7 mouse cellular contexts compared by ENCODE assay signal in genomic region chr8:109607650-109608049, GRCm38 (mm10). TPM values are rescaled to one million over a fixed set of nuclear protein-coding genes. Genes with fewer than 3 reads are reported as not detected.
A peak's percentile ranks its signal among the peaks of the same experiment; 100 is the strongest.
DNase-seq lines count a peak whose midpoint lies in the region; ATAC-seq and TF ChIP-seq lines count a peak whose summit lies in the region.

No protein-coding gene starts in this region.

- 0 out of 2 replicates have a peak, but pooled peaks cover 11% of the 10 kb centered on the region for H3K4me1 ChIP-seq in lung, postnatal 0 days (ENCODE audit: insufficient read depth, low read depth, low read length)
- peaks cover 10% of the 10 kb centered on the region for H3K4me1 ChIP-seq in hindbrain, embryonic 12.5 days
- peaks cover 9% of the 10 kb centered on the region for H3K4me1 ChIP-seq in midbrain, embryonic 14.5 days (ENCODE audit: control insufficient read depth, insufficient read depth, low read length)

- no peak for DNase-seq in lung, postnatal 0 days (ENCODE audit: low spot score)
- DNase-seq in lung, postnatal 25 days (ENCODE audit: low spot score), result no peak
- peak; percentile 28 for DNase-seq in cerebellum, adult 9-10 months
- DNase-seq in midbrain, embryonic 14.5 days, result no peak
- no peak for DNase-seq in urinary bladder, adult 2 months (ENCODE audit: low spot score)
- no peak for DNase-seq in testis, postnatal 10 days (ENCODE audit: low spot score)

- no peak overlapping the region for H3K27ac ChIP-seq in lung, postnatal 0 days (ENCODE audit: low read length)
- peak overlapping the region; percentile 93; the same call in 1 of the 2 replicates for H3K27ac ChIP-seq in hindbrain, embryonic 12.5 days
- H3K27ac ChIP-seq in midbrain, embryonic 14.5 days (replicated peaks; ENCODE audit: low read depth, low read length), result no peak overlapping the region

- H3K27me3 ChIP-seq in lung, postnatal 0 days (replicated peaks; ENCODE audit: insufficient read depth, low read length), result no peaks in the 10 kb centered on the region
- H3K27me3 ChIP-seq in hindbrain, embryonic 12.5 days, result no peaks in the 10 kb centered on the region
- H3K27me3 ChIP-seq in midbrain, embryonic 14.5 days (ENCODE audit: control insufficient read depth, insufficient read depth, low read length), result no peaks in the 10 kb centered on the region

- peaks cover 5% of the 10 kb centered on the region; the same call in 1 of the 2 replicates for H3K36me3 ChIP-seq in lung, postnatal 0 days (ENCODE audit: insufficient read depth, low read length)
- H3K36me3 ChIP-seq in hindbrain, embryonic 12.5 days, result peaks cover 16% of the 10 kb centered on the region
- peaks cover 20% of the 10 kb centered on the region for H3K36me3 ChIP-seq in midbrain, embryonic 14.5 days (ENCODE audit: control insufficient read depth, insufficient read depth, low read length)

- H3K9ac ChIP-seq in lung, postnatal 0 days (replicated peaks; ENCODE audit: low read depth), result peak overlapping the region; percentile 74
- H3K9ac ChIP-seq in hindbrain, embryonic 12.5 days, result peak overlapping the region; percentile 70
- H3K9ac ChIP-seq in midbrain, embryonic 14.5 days (replicated peaks; ENCODE audit: low read length), result peak overlapping the region; percentile 67

- H3K9me3 ChIP-seq in lung, postnatal 0 days (ENCODE audit: low read length), result no peaks in the 10 kb centered on the region
- no peaks in the 10 kb centered on the region for H3K9me3 ChIP-seq in hindbrain, embryonic 12.5 days (replicated peaks)
- H3K9me3 ChIP-seq in midbrain, embryonic 14.5 days (ENCODE audit: control insufficient read depth, low read length), result no peaks in the 10 kb centered on the region

- no peak for TF ChIP-seq CTCF in lung, postnatal 0 days (IDR thresholded peaks at IDR 0.05)

- no peak for ATAC-seq in lung, postnatal 0 days
- no peak for ATAC-seq in hindbrain, embryonic 12.5 days (ENCODE audit: low FRiP score)
- no peak for ATAC-seq in midbrain, embryonic 14.5 days (ENCODE audit: low FRiP score, low TSS enrichment)

- 8% methylated on average over 12 of the region's 12 CpGs for WGBS in lung, postnatal 0 days
- 12% methylated on average over 12 of the region's 12 CpGs for WGBS in hindbrain, embryonic 12.5 days
- 9% methylated on average over 12 of the region's 12 CpGs for WGBS in midbrain, embryonic 14.5 days

- H3K4me3 ChIP-seq in lung, postnatal 0 days (ENCODE audit: low read depth, low read length), result peak overlapping the region; percentile 60
- H3K4me3 ChIP-seq in hindbrain, embryonic 12.5 days, result peak overlapping the region; percentile 56
- H3K4me3 ChIP-seq in midbrain, embryonic 14.5 days (replicated peaks; ENCODE audit: low read depth, low read length), result peak overlapping the region; percentile 48

- peak overlapping the region; percentile 83 for H3K4me2 ChIP-seq in lung, postnatal 0 days (replicated peaks; ENCODE audit: low read depth, low read length)
- H3K4me2 ChIP-seq in hindbrain, embryonic 12.5 days (replicated peaks), result peak overlapping the region; percentile 77
- peak overlapping the region; percentile 81 for H3K4me2 ChIP-seq in midbrain, embryonic 14.5 days (ENCODE audit: low read length)

- TF ChIP-seq EP300 in lung, postnatal 0 days (IDR thresholded peaks at IDR 0.05), result no peak

RNA-seq across cellular contexts. Expression of gene Dhodh, which starts 0.8 kb away (rescaled TPM):
- polyA plus RNA-seq in lung, postnatal 0 days (2015; fragmentation: Nextera tagmentation; extraction: Ambion mirVana), result 16.2 and 18.5 TPM in 2 replicates
- 36.5 and 38.8 TPM in 2 replicates for polyA plus RNA-seq in hindbrain, embryonic 12.5 days (2016; fragmentation: Nextera tagmentation; extraction: Ambion mirVana)
- polyA plus RNA-seq in midbrain, embryonic 14.5 days (2014; fragmentation: Nextera tagmentation; extraction: Ambion mirVana), result 28.7 and 31.1 TPM in 2 replicates
- polyA plus RNA-seq in urinary bladder, adult 2 months (2012; rRNA removed), result 20.6 and 26.5 TPM in 2 replicates

RNA-seq across cellular contexts. Expression of gene Pkd1l3, which starts 6.7 kb away (rescaled TPM):
- 0.07 and 0.13 TPM in 2 replicates for polyA plus RNA-seq in lung, postnatal 0 days (2015; fragmentation: Nextera tagmentation; extraction: Ambion mirVana)
- 0.08 and 0.22 TPM in 2 replicates for polyA plus RNA-seq in hindbrain, embryonic 12.5 days (2016; fragmentation: Nextera tagmentation; extraction: Ambion mirVana)
- polyA plus RNA-seq in midbrain, embryonic 14.5 days (2014; fragmentation: Nextera tagmentation; extraction: Ambion mirVana), result 0.12 TPM in 1 of 2 replicates, not detected in the other
- polyA plus RNA-seq in urinary bladder, adult 2 months (2012; rRNA removed), result 0.04 and 0.10 TPM in 2 replicates

RNA-seq across cellular contexts. Expression of gene Hp, which starts 28.7 kb away (rescaled TPM):
- 703 and 838 TPM in 2 replicates for polyA plus RNA-seq in lung, postnatal 0 days (2015; fragmentation: Nextera tagmentation; extraction: Ambion mirVana)
- 0.77 and 1.2 TPM in 2 replicates for polyA plus RNA-seq in hindbrain, embryonic 12.5 days (2016; fragmentation: Nextera tagmentation; extraction: Ambion mirVana)
- not detected in 2 replicates for polyA plus RNA-seq in midbrain, embryonic 14.5 days (2014; fragmentation: Nextera tagmentation; extraction: Ambion mirVana)
- 20.1 and 32.2 TPM in 2 replicates for polyA plus RNA-seq in urinary bladder, adult 2 months (2012; rRNA removed)

RNA-seq across cellular contexts. Expression of gene Txnl4b, which starts 42.0 kb away (rescaled TPM):
- 24.4 and 25.0 TPM in 2 replicates for polyA plus RNA-seq in lung, postnatal 0 days (2015; fragmentation: Nextera tagmentation; extraction: Ambion mirVana)
- 24.9 and 25.8 TPM in 2 replicates for polyA plus RNA-seq in hindbrain, embryonic 12.5 days (2016; fragmentation: Nextera tagmentation; extraction: Ambion mirVana)
- 27.6 and 33.3 TPM in 2 replicates for polyA plus RNA-seq in midbrain, embryonic 14.5 days (2014; fragmentation: Nextera tagmentation; extraction: Ambion mirVana)
- 3.1 and 6.7 TPM in 2 replicates for polyA plus RNA-seq in urinary bladder, adult 2 months (2012; rRNA removed)

RNA-seq across cellular contexts. Expression of gene Dhx38, which starts 42.0 kb away (rescaled TPM):
- 12.5 and 12.7 TPM in 2 replicates for polyA plus RNA-seq in lung, postnatal 0 days (2015; fragmentation: Nextera tagmentation; extraction: Ambion mirVana)
- polyA plus RNA-seq in hindbrain, embryonic 12.5 days (2016; fragmentation: Nextera tagmentation; extraction: Ambion mirVana), result 28.8 and 29.4 TPM in 2 replicates
- polyA plus RNA-seq in midbrain, embryonic 14.5 days (2014; fragmentation: Nextera tagmentation; extraction: Ambion mirVana), result 15.6 and 15.8 TPM in 2 replicates
- 9.9 and 14.1 TPM in 2 replicates for polyA plus RNA-seq in urinary bladder, adult 2 months (2012; rRNA removed)

Comparison
In these comparisons a context has a peak if more than half of its experiments do, and no peak if none do; other contexts are left out.
1. RNA of gene Hp, which starts 28.7 kb away (polyA plus RNA-seq): 703 to 838 TPM in lung, postnatal 0 days; 20.1 to 32.2 TPM in urinary bladder, adult 2 months, 0.77 to 1.2 TPM in hindbrain, embryonic 12.5 days and not detected in midbrain, embryonic 14.5 days; every median in the first group is over 10 times any median in the second.
2. Peak in every context shown above with its lines, with median percentiles within 50 percentile points of each other: H3K4me2 ChIP-seq, H3K4me3 ChIP-seq and H3K9ac ChIP-seq.